Mouse (Mus musculus) midbrain, postnatal 0 days (tissue): ENCODE results near the gene Uba2. TPM values are rescaled to one million over a fixed set of nuclear protein-coding genes. Genes with fewer than 3 reads are reported as not detected.

Experiments used
- ATAC-seq: fragments of 200-750 bp; cut with Nextera tagmentation; 2 replicates; pipeline ENCODE4 v1.8.0; 2017; ENCODE audit warnings: moderate number of reproducible peaks, mild to moderate bottlenecking, moderate TSS enrichment, moderate library complexity; ENCODE audit not compliant: low FRiP score
- DNase-seq: peaks from one replicate; pipeline ENCODE4 v3.0.0-alpha.2; 2015; ENCODE audit warnings: low spot score
- H3K27ac ChIP-seq: fragments of 300-500 bp; sonication (generic); 2 replicates; pipeline ENCODE4 v1.5.1; 2014; ENCODE audit warnings: low read depth, mild to moderate bottlenecking, low read length, mixed read lengths
- H3K27me3 ChIP-seq: fragments of 300-500 bp; sonication (generic); 2 replicates; pipeline ENCODE4 v1.6.1; 2014; ENCODE audit warnings: low read length, control low read depth, mixed read lengths; ENCODE audit not compliant: insufficient read depth
- H3K36me3 ChIP-seq: fragments of 300-500 bp; sonication (generic); 2 replicates; pipeline ENCODE4 v1.6.1; 2014; ENCODE audit warnings: low read length, control low read depth, mixed read lengths; ENCODE audit not compliant: insufficient read depth
- H3K4me1 ChIP-seq: fragments of 300-500 bp; sonication (generic); 2 replicates; pipeline ENCODE4 v1.6.1; 2014; ENCODE audit warnings: mild to moderate bottlenecking, control low read depth, antibody characterized with exemption, low read length, mixed read lengths; ENCODE audit not compliant: insufficient read depth
- H3K4me2 ChIP-seq: fragments of 300-500 bp; sonication (generic); 2 replicates; pipeline ENCODE4 v1.6.1; 2014; ENCODE audit warnings: low read depth, mild to moderate bottlenecking, low read length, mixed read lengths; ENCODE audit not compliant: poor library complexity, severe bottlenecking
- H3K4me3 ChIP-seq: fragments of 300-500 bp; sonication (generic); 2 replicates; pipeline ENCODE4 v1.5.1; 2014; ENCODE audit warnings: low read depth, mild to moderate bottlenecking, low read length, moderate library complexity
- H3K9ac ChIP-seq: fragments of 300-500 bp; sonication (generic); replicated peaks from 2 replicates; pipeline ENCODE4 v1.6.1; 2014; ENCODE audit warnings: mild to moderate bottlenecking, low read length, moderate library complexity, mixed read lengths; ENCODE audit not compliant: poor library complexity, severe bottlenecking
- H3K9me3 ChIP-seq: fragments of 300-500 bp; sonication (generic); 2 replicates; pipeline ENCODE4 v1.6.1; 2016; ENCODE audit warnings: low read length, control low read depth
- CTCF ChIP-seq: IDR thresholded peaks from 2 replicates; pipeline ENCODE4 v1.5.1; 2016; ENCODE audit warnings: antibody characterized with exemption, mild to moderate bottlenecking
- WGBS: fragments of 180-500 bp; shearing (Covaris S2); extraction: QIAGEN DNeasy Blood & Tissue Kit; methylation state at CpG from one replicate; pipeline ENCODE4 v1.1.7; 2014; 5-methylcytosine and 5-hydroxymethylcytosine counted together
- polyA plus RNA-seq: library from polyadenylated mRNA; unstranded; fragments of >200 nt; fragmentation: Nextera tagmentation; extraction: Ambion mirVana; gene quantifications from 2 replicates; pipeline ENCODE4 v1.2.1, GENCODE M21; 2015
- total RNA-seq: library from RNA; depleted of rRNA; stranded (reverse); fragments of >200 nt; gene quantifications from 2 replicates; pipeline ENCODE4 v1.2.3, GENCODE M21; 2014

Uba2 gene
- total and polyA plus RNA-seq, 2 experiments from 2014 or later, result 120 to 142 TPM

- H3K36me3 ChIP-seq, result no peaks in the 10 kb centered on the region
- no peaks in the 10 kb centered on the region for H3K27me3 ChIP-seq
- peak within 1 kb of the TSS; percentile 69 for H3K27ac ChIP-seq
- peak within 1 kb of the TSS; percentile 81 for H3K4me2 ChIP-seq
- peak; percentile 85 for DNase-seq
- peaks cover 9% of the 10 kb centered on the region; the same call in 1 of the 2 replicates for H3K4me1 ChIP-seq
- H3K9ac ChIP-seq, result peak within 1 kb of the TSS; percentile 94
- H3K9me3 ChIP-seq, result no peaks in the 10 kb centered on the region
- TF ChIP-seq CTCF, result no peak
- WGBS, result 2% methylated on average over 31 of the region's 65 CpGs
- ATAC-seq, result peak; percentile 82
- peak within 1 kb of the TSS; percentile 79 for H3K4me3 ChIP-seq
Measured at GRCm38 (mm10) chr7:34133117-34133762, 36.2 kb downstream of the Uba2 start, which contains the start of gene Wtip. TSS of gene Wtip (minus strand) at chr7:34133268.

DNA sequence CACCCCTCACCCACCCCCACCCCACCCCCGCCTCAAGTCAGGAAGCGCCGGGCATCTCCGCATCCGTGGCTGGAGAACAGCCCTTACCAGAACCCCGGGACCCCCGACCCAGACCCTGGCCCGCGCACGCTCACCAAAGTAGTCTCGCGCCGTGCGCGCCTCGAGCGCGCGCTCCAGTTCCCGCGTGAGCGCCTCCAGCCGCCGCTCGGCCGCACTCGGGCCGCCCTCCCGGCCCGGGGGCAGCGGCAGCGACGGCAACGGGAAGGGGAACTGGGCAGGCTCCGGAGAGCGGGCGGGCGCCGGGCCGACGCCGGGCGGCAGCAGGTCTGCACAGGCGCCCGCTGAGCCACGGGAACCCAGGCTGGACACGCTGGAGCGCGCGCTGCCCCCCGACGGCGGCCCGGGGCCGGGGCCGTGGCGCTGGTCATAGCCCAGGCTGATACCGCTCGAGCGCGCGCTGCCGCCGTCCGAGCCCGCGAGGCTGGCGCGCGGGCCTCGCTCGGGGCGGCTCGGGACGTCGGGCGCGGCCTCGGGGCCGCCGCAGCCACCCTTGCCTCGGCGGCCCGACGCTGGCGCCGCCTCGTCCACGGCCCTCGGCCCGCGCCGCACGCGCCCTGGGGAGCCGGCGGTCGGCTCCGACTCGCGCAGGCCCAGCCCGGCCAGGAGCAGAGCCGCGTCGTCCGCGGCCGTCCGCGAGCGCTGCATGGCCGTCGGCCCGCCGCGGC is 36.9 kb downstream of the Uba2 start:
- H3K9me3 ChIP-seq, result no peaks in the 10 kb centered on the region
- peak overlapping the region; percentile 81 for H3K4me2 ChIP-seq
- H3K36me3 ChIP-seq, result no peaks in the 10 kb centered on the region
- peak overlapping the region; percentile 79 for H3K4me3 ChIP-seq
- no peaks in the 10 kb centered on the region for H3K27me3 ChIP-seq
- peaks cover 9% of the 10 kb centered on the region; the same call in 1 of the 2 replicates for H3K4me1 ChIP-seq
- ATAC-seq (peak; percentile 73), DNase-seq (peak; percentile 58)
- 1% methylated on average over 55 of the region's 116 CpGs for WGBS
- peak overlapping the region; percentile 94 for H3K9ac ChIP-seq
- H3K27ac ChIP-seq, result peak overlapping the region; percentile 69
- TF ChIP-seq CTCF, result no peak

DNA sequence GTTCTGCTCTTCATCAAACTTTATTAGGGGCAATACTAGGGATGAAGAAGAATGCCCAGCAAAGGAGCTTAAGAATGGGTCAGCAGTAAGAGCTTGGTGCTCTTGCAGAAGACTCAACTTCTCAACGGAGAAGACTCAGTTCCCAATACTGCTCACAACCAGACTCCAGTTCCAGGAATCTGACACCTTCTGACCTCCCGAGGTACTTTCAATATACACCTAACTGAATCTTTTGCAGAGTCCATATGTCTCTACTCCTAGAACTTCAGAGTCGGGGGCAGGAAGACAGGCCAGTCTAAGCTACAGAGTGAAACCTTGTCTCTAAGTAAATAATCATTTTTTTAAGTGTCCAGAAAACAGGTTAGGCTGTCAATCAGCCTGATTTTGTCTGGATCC is 37.4 kb downstream of the Uba2 start:
- no peaks in the 10 kb centered on the region for H3K27me3 ChIP-seq
- H3K4me1 ChIP-seq, result peaks cover 9% of the 10 kb centered on the region; the same call in 1 of the 2 replicates
- H3K4me3 ChIP-seq, result peak overlapping the region; percentile 79
- WGBS, result 15% methylated on average over 3 of the region's 3 CpGs
- TF ChIP-seq CTCF, result no peak
- no peak overlapping the region for H3K27ac ChIP-seq
- DNase-seq (no peak), ATAC-seq (peak; percentile 11; the same call in 1 of the 2 replicates)
- no peaks in the 10 kb centered on the region for H3K36me3 ChIP-seq
- no peaks in the 10 kb centered on the region for H3K9me3 ChIP-seq
- H3K4me2 ChIP-seq, result peak overlapping the region; percentile 81
- H3K9ac ChIP-seq, result peak overlapping the region; percentile 94

GRCm38 (mm10) chr7:34131118-34131517 is 38.3 kb downstream of the Uba2 start:
- Histone ChIP-seq H3K27ac (no peak overlapping the region), H3K36me3 (no peaks in the 10 kb centered on the region), H3K4me1 (peaks cover 9% of the 10 kb centered on the region; the same call in 1 of the 2 replicates), H3K9ac (no peak overlapping the region), H3K9me3 (no peaks in the 10 kb centered on the region), H3K4me2 (peak overlapping the region; percentile 16), H3K27me3 (no peaks in the 10 kb centered on the region), H3K4me3 (no peak overlapping the region)
- DNase-seq (no peak), ATAC-seq (no peak)
- no peak for TF ChIP-seq CTCF
- 87% methylated on average over 3 of the region's 3 CpGs for WGBS

- WGBS, result 90% methylated on average over 3 of the region's 3 CpGs
- H3K4me3 ChIP-seq, result no peak overlapping the region
- H3K4me2 ChIP-seq, result no peak overlapping the region
- ATAC-seq (no peak), DNase-seq (no peak)
- H3K4me1 ChIP-seq, result peaks cover 5% of the 10 kb centered on the region; the same call in 1 of the 2 replicates
- no peak overlapping the region for H3K27ac ChIP-seq
- H3K9ac ChIP-seq, result no peak overlapping the region
- H3K36me3 ChIP-seq, result no peaks in the 10 kb centered on the region
- no peak for TF ChIP-seq CTCF
- H3K9me3 ChIP-seq, result no peaks in the 10 kb centered on the region
- no peaks in the 10 kb centered on the region for H3K27me3 ChIP-seq
Measured at GRCm38 (mm10) chr7:34126291-34126690, 43.1 kb downstream of the Uba2 start.

DNA sequence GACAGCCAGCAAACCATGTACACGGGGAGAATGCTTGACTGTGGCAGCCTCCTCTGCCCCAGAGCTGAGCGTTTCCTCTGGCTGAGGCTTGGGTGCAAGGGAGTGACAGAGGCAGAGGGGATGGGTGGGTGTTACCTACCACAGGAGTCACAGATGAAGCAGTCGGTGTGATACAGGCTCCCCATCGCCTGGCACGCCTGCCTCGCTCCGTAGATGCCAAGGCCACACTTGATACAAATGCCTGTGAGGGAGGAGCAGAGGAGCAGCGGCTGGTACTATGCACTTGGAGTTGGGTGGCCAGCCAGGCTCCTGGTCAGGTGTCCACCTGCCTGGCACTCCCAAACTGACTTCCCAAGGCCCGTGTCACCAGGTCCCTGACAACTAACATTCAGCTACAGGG is 44.1 kb downstream of the Uba2 start:
- DNase-seq, result no peak

More for the DNA sequence above, 44.1 kb downstream of the Uba2 start:
- Histone ChIP-seq H3K36me3 (no peaks in the 10 kb centered on the region), H3K27ac (no peak overlapping the region), H3K4me3 (no peak overlapping the region), H3K4me1 (no peaks in the 10 kb centered on the region), H3K9me3 (no peaks in the 10 kb centered on the region), H3K4me2 (no peak overlapping the region), H3K9ac (no peak overlapping the region), H3K27me3 (no peaks in the 10 kb centered on the region)
- no peak for ATAC-seq
- no peak for TF ChIP-seq CTCF
- WGBS, result 93% methylated on average over 9 of the region's 9 CpGs
